ENCODE assay signal across 26 mouse cellular contexts in genomic region chr9:63641983-63642646, GRCm38 (mm10). TPM values are rescaled to one million over a fixed set of nuclear protein-coding genes. Genes with fewer than 3 reads are reported as not detected.
DNase-seq lines count a peak whose midpoint lies in the region; ATAC-seq and TF ChIP-seq lines count a peak whose summit lies in the region.
"Had no signal": no experiment of that assay in that cellular context is flagged by ENCODE, and none has a peak within 500 bp of the region (broad histone marks: within the 10 kb centered on the region; RNA-seq: fewer than 3 reads in every experiment).

No protein-coding gene starts in this region.

- H3K4me1 ChIP-seq in heart, embryonic 13.5 days, result peaks cover 10% of the 10 kb centered on the region
- H3K4me1 ChIP-seq in midbrain, embryonic 11.5 days (ENCODE audit: control insufficient read depth, insufficient read depth, low read length), result no peaks in the 10 kb centered on the region
- H3K4me1 ChIP-seq in midbrain, embryonic 13.5 days (replicated peaks), result no peaks in the 10 kb centered on the region

- H3K27me3 ChIP-seq in heart, embryonic 13.5 days (replicated peaks), result no peaks in the 10 kb centered on the region
- no peaks in the 10 kb centered on the region for H3K27me3 ChIP-seq in midbrain, embryonic 11.5 days (ENCODE audit: control insufficient read depth, insufficient read depth, low read length)
- no peaks in the 10 kb centered on the region for H3K27me3 ChIP-seq in midbrain, embryonic 13.5 days
- H3K27me3 ChIP-seq in myocyte (ENCODE audit: control insufficient read depth, insufficient read depth, insufficient read length), result no peaks in the 10 kb centered on the region
- H3K27me3 ChIP-seq: embryonic facial prominence, embryonic 15.5 days; limb, embryonic 13.5 days; neural tube, embryonic 13.5 days had no signal

- no peaks in the 10 kb centered on the region for H3K79me2 ChIP-seq in myocyte (ENCODE audit: control insufficient read depth, insufficient read depth)

- H3K4me2 ChIP-seq in heart, embryonic 13.5 days, result no peak overlapping the region
- no peak overlapping the region for H3K4me2 ChIP-seq in midbrain, embryonic 11.5 days
- H3K4me2 ChIP-seq in midbrain, embryonic 13.5 days (replicated peaks), result no peak overlapping the region
- H3K4me2 ChIP-seq in myocyte (ENCODE audit: low read depth), result no peak overlapping the region
- H3K4me2 ChIP-seq: embryonic facial prominence, embryonic 15.5 days; heart, embryonic 11.5 days; limb, embryonic 13.5 days; neural tube, embryonic 13.5 days had no signal

- no peak overlapping the region for H3K9ac ChIP-seq in heart, embryonic 13.5 days
- H3K9ac ChIP-seq in midbrain, embryonic 11.5 days (ENCODE audit: low read length), result no peak overlapping the region
- H3K9ac ChIP-seq in midbrain, embryonic 13.5 days (replicated peaks), result no peak overlapping the region
- H3K9ac ChIP-seq: embryonic facial prominence, embryonic 15.5 days; limb, embryonic 13.5 days; liver, embryonic 14.5 days; neural tube, embryonic 13.5 days had no signal

- DNase-seq in heart, postnatal 4 days, result no peak
- DNase-seq in midbrain, embryonic 11.5 days (ENCODE audit: low spot score, missing footprints), result peak; percentile 65
- no peak for DNase-seq in liver
- DNase-seq in kidney, postnatal 36 days, result no peak
- DNase-seq: cerebellum, adult 11 months; cerebellum, postnatal 10 days; heart, postnatal 36 days; kidney, adult 11 months; kidney, postnatal 14 days; right cerebral cortex, postnatal 14 days; thymus, adult 2 months had no signal

- TF ChIP-seq POLR2A in myocyte (IDR thresholded peaks at IDR 0.05; ENCODE audit: insufficient read length, low read depth), result no peak

- H3K36me3 ChIP-seq in heart, embryonic 13.5 days, result peaks cover 87% of the 10 kb centered on the region
- peaks cover 5% of the 10 kb centered on the region for H3K36me3 ChIP-seq in midbrain, embryonic 11.5 days (ENCODE audit: control insufficient read depth, insufficient read depth, low read length)
- peaks cover 66% of the 10 kb centered on the region for H3K36me3 ChIP-seq in midbrain, embryonic 13.5 days
- H3K36me3 ChIP-seq in myocyte (ENCODE audit: control insufficient read depth, insufficient read depth), result peaks cover 9% of the 10 kb centered on the region

- no peaks in the 10 kb centered on the region for H3K9me3 ChIP-seq in heart, embryonic 13.5 days
- no peaks in the 10 kb centered on the region for H3K9me3 ChIP-seq in midbrain, embryonic 11.5 days (ENCODE audit: control insufficient read depth, low read length)
- no peaks in the 10 kb centered on the region for H3K9me3 ChIP-seq in midbrain, embryonic 13.5 days
- H3K9me3 ChIP-seq: embryonic facial prominence, embryonic 15.5 days; G1E; limb, embryonic 13.5 days; neural tube, embryonic 13.5 days had no signal

- peak overlapping the region; percentile 36; the same call in 1 of the 2 replicates for H3K27ac ChIP-seq in heart, embryonic 13.5 days (replicated peaks)
- H3K27ac ChIP-seq in midbrain, embryonic 11.5 days (ENCODE audit: low read depth, low read length), result no peak overlapping the region
- H3K27ac ChIP-seq in midbrain, embryonic 13.5 days, result no peak overlapping the region
- H3K27ac ChIP-seq: embryonic facial prominence, embryonic 15.5 days; limb, embryonic 13.5 days; liver, embryonic 14.5 days; neural tube, embryonic 13.5 days had no signal

- no peak for ATAC-seq in heart, embryonic 13.5 days (ENCODE audit: extremely low read depth, insufficient number of reproducible peaks, low FRiP score, low TSS enrichment)
- ATAC-seq in midbrain, embryonic 11.5 days (ENCODE audit: low FRiP score), result no peak
- ATAC-seq in midbrain, embryonic 13.5 days, result no peak
- ATAC-seq in granulocyte monocyte progenitor cell, adult 5-6 weeks (replicated peaks; ENCODE audit: poor library complexity, severe bottlenecking), result peak; percentile 88
- ATAC-seq: CD4-positive, CD25-positive, alpha-beta regulatory T cell, adult 4 months; forebrain, embryonic 16.5 days; hindbrain, embryonic 16.5 days had no signal

- no peak overlapping the region for H3K4me3 ChIP-seq in heart, embryonic 13.5 days
- no peak overlapping the region for H3K4me3 ChIP-seq in midbrain, embryonic 11.5 days (ENCODE audit: low read depth, low read length)
- H3K4me3 ChIP-seq in midbrain, embryonic 13.5 days (replicated peaks), result no peak overlapping the region
- no peak overlapping the region for H3K4me3 ChIP-seq in myocyte
- H3K4me3 ChIP-seq: embryonic facial prominence, embryonic 15.5 days; limb, embryonic 13.5 days; neural tube, embryonic 13.5 days had no signal

- H3ac ChIP-seq in myocyte (ENCODE audit: control insufficient read depth, insufficient read length), result no peak overlapping the region

- WGBS in heart, embryonic 13.5 days, result 86% methylated on average over 4 of the region's 4 CpGs
- WGBS in midbrain, embryonic 11.5 days, result 95% methylated on average over 4 of the region's 4 CpGs
- 89% methylated on average over 4 of the region's 4 CpGs for WGBS in midbrain, embryonic 13.5 days

TF ChIP-seq in myocyte, 11 proteins besides CTCF, POLR2A, EP300 and RAD21:
- no peak for TF ChIP-seq E2F4 (IDR thresholded peaks at IDR 0.05; ENCODE audit: insufficient read depth)
- no peak for TF ChIP-seq REST (IDR thresholded peaks at IDR 0.05; ENCODE audit: insufficient read depth, insufficient read length)
- peak in 1 of 3 experiments; percentile 39 for TF ChIP-seq MYOD1 (IDR thresholded peaks at IDR 0.05; ENCODE audit: control insufficient read depth in 1 of 3, insufficient read length in 2 of 3, low read depth in 2 of 3)
- no peak for TF ChIP-seq MAX (IDR thresholded peaks at IDR 0.05; ENCODE audit: low read depth)
- no peak for TF ChIP-seq MYOG (IDR thresholded peaks at IDR 0.05; ENCODE audit: control insufficient read depth in 1 of 3, insufficient read depth in 1 of 3, insufficient read length in 2 of 3, low read depth in 2 of 3)
- TF ChIP-seq SRF (IDR thresholded peaks at IDR 0.05; ENCODE audit: control insufficient read depth, insufficient read length, low read depth), result no peak
- no peak for TF ChIP-seq TCF12 (IDR thresholded peaks at IDR 0.05; ENCODE audit: insufficient read depth, poor library complexity, severe bottlenecking)
- no peak for TF ChIP-seq USF1 (IDR thresholded peaks at IDR 0.05; ENCODE audit: low read depth)
- peak; percentile 18 for TF ChIP-seq POLR2AphosphoS2 (IDR thresholded peaks at IDR 0.05; ENCODE audit: insufficient read length, low read depth)
- no peak for TF ChIP-seq TCF3 (IDR thresholded peaks at IDR 0.05; ENCODE audit: insufficient read length, low read depth)
- TF ChIP-seq CEBPB (IDR thresholded peaks at IDR 0.05; ENCODE audit: insufficient read depth, poor library complexity, severe bottlenecking), result no peak

RNA-seq across cellular contexts. Expression of gene Aagab, which starts 39.7 kb away (rescaled TPM):
- polyA plus RNA-seq in heart, embryonic 13.5 days (2015; fragmentation: Nextera tagmentation; extraction: Ambion mirVana), result 21.8 and 23.1 TPM in 2 replicates
- total RNA-seq in heart, postnatal 4 days (2021), result 10 to 100 TPM; 18.7 to 22.7 TPM
- polyA plus RNA-seq in midbrain, embryonic 11.5 days (2014; fragmentation: Nextera tagmentation; extraction: Ambion mirVana), result 57.5 and 57.7 TPM in 2 replicates
- polyA plus RNA-seq in midbrain, embryonic 13.5 days (2015; fragmentation: Nextera tagmentation; extraction: Ambion mirVana), result 60.0 and 65.9 TPM in 2 replicates
- 24.9 and 30.8 TPM in 2 replicates for total RNA-seq in granulocyte monocyte progenitor cell, adult 5-6 weeks (2014; fragmentation: Nextera tagmentation)
- 35.8 and 57.0 TPM in 2 replicates for total RNA-seq in granulocyte monocyte progenitor cell, adult 5-6 weeks (2017)
- polyA plus RNA-seq in myocyte (2012; fragmentation: generic; extraction: Trizol), result 10.4 TPM

RNA-seq across cellular contexts. Expression of gene Iqch, which starts 39.8 kb away (rescaled TPM):
- polyA plus RNA-seq in heart, embryonic 13.5 days (2015; fragmentation: Nextera tagmentation; extraction: Ambion mirVana), result 0.08 TPM in 1 of 2 replicates, not detected in the other
- total RNA-seq in heart, postnatal 4 days (2021), result not detected
- polyA plus RNA-seq in midbrain, embryonic 11.5 days (2014; fragmentation: Nextera tagmentation; extraction: Ambion mirVana), result 0.10 TPM in 1 of 2 replicates, not detected in the other
- polyA plus RNA-seq in midbrain, embryonic 13.5 days (2015; fragmentation: Nextera tagmentation; extraction: Ambion mirVana), result 0.15 TPM in 1 of 2 replicates, not detected in the other
- not detected in 2 replicates for total RNA-seq in granulocyte monocyte progenitor cell, adult 5-6 weeks (2014; fragmentation: Nextera tagmentation)
- not detected in 2 replicates for total RNA-seq in granulocyte monocyte progenitor cell, adult 5-6 weeks (2017)
- polyA plus RNA-seq in myocyte (2012; fragmentation: generic; extraction: Trizol), result not detected
- total RNA-seq: gastrocnemius, adult 18-20 months; heart, postnatal 36 days had no signal
- polyA plus RNA-seq: G1E; liver, embryonic 14.5 days; spleen, adult 2 months had no signal
